Mouse (Mus musculus): ENCODE data around the gene Ifnab.

- TF ChIP-seq POLR2A (IDR thresholded peaks at IDR 0.05; ENCODE audit: borderline replicate concordance, low read depth, low read length) (no peak), CTCF (IDR thresholded peaks at IDR 0.05; ENCODE audit: low read depth, low read length) (no peak)
These were observed 6.6 kb upstream of the Ifnab start for GRCm38 (mm10) chr4:88697753-88698152.
